Mouse (Mus musculus) lung, postnatal 14 days (tissue): ENCODE measurements around the gene A630076J17Rik.

Experiments
- DNase-seq: peaks from one replicate; pipeline ENCODE4 v3.0.0; 2021

Gene A630076J17Rik

GRCm38 (mm10) chr3:107231202-107231601, 788 bp downstream of the A630076J17Rik start:
- no peak for DNase-seq

DNA sequence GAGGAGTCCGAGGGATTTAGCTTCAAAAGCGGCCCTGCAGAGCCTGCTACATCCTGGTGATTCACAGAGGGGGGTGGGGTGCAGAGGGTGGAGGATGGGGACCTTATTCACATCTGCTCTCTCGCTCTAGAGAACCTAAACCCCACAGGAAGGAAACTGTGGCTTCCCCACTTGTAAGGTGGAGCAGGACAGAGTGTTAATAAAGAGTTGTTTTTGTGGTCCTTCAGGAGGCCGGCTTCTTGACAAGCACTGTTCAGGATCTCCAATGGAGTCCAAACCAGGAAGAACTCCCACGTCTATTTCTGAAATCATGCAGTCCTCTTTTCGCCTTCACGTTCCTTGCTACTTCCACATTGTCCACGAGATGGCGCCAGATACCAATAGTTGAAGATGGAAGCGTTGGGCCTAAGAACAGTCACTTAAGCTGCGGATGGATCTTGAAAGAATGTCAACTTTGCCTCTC, 3.0 kb downstream of the A630076J17Rik start:
- DNase-seq = peak; percentile 87

- DNase-seq = no peak
Measured at GRCm38 (mm10) chr3:107233945-107234344, 3.5 kb downstream of the A630076J17Rik start.

- DNase-seq = no peak
Measured at GRCm38 (mm10) chr3:107238051-107238450, 7.6 kb downstream of the A630076J17Rik start.

- DNase-seq = no peak
Measured at GRCm38 (mm10) chr3:107238471-107238980, 8.1 kb downstream of the A630076J17Rik start.

DNA sequence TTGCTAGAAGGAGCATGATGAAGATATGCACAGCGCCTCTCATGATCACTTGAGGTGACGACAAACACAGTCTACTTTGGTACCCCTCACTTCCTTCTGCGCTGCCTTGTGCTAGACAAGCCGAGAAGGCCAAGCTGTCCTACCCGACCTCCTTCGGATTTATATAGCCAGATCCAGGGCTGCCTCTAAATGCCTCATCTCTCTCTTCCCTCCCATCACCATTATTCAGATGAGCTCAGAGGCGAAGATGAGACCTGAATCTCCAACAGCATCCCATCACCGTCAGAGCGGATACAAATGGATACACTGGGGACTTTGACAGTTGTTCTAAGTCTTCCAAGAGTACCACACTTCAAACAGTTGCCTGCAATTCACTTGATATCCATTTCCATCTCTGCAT, 9.2 kb downstream of the A630076J17Rik start, which contains the start of gene Prok1:
Gene Prok1 (minus strand): TSS at position 101 of the 400 bp plus-strand sequence.
- DNase-seq = no peak

DNA sequence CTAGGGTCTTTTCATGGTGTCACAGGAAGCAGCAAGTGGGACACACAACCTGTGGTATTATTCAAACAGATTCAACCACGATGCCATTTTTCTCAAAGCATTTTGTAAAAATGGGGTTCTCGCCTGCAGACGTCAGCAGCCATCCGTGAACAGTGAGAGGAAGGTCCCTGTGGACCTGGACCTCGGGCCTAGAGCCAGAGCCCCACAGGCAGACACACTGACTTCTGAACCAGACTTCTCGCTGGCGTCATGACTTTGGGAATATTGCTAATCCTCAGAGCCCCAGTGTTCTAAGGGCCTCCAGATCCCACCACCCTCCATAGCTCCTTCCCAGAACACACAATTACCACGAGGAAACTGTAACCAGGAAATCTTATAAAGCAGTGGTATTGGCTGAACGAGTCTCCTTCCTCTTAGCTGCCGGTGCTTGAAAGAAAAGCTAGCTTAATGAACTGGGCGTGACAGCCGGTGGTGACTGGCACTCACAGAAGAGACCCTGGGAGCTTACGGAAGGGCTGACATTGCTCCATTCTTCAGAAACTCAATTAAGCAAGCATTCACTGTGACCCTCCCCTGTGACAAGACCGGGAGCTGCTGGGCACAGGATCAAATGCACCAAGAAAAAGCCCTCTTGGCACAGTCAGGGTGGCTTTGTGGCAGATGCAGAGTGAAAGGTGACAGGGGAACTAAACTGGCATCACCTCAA, 11.1 kb downstream of the A630076J17Rik start:
- no peak for DNase-seq

DNA sequence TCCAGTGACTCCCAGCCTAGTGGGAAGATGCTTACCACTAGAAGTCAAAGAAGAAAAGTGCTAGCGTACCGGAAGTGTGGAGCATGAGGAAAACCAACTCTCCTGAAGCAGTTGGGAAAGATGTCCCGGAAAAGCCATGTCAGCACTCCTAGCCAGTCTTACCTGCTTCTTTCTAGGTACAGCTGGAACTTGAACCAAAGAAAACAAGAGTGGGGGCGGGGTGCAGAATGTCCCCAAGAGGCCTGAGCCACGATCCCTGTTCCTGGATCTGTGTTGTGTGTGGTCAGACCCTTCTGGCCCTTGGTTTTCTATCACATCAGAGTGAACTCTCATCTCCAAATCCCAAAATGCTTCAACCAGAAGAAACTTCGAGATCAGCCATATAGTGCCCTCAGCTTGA, 16.5 kb downstream of the A630076J17Rik start:
- DNase-seq = no peak

GRCm38 (mm10) chr3:107249042-107249441, 18.6 kb downstream of the A630076J17Rik start:
- no peak for DNase-seq

GRCm38 (mm10) chr3:107250320-107250719, 19.9 kb downstream of the A630076J17Rik start:
- no peak for DNase-seq

DNA sequence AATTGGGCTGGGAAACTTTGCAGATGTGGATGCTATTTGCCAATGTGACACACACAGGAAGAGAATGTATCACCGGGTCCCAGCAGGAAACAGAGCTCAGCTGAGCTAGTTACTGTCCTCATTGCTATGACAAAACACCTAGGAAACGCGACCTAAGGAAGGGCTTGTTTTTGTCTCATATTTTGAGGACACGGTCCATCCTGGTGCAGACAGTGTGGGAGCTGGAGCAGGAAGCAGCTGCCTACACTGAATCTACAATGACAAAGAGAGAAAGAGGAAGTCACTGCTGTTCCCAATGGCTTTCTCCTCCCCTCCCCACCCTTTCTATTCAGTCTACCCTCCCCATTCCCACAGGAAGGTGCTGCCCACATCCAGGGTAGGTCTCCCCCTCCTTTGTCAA, 21.6 kb downstream of the A630076J17Rik start:
- DNase-seq = no peak

GRCm38 (mm10) chr3:107253925-107254324, 23.5 kb downstream of the A630076J17Rik start:
- no peak for DNase-seq

DNA sequence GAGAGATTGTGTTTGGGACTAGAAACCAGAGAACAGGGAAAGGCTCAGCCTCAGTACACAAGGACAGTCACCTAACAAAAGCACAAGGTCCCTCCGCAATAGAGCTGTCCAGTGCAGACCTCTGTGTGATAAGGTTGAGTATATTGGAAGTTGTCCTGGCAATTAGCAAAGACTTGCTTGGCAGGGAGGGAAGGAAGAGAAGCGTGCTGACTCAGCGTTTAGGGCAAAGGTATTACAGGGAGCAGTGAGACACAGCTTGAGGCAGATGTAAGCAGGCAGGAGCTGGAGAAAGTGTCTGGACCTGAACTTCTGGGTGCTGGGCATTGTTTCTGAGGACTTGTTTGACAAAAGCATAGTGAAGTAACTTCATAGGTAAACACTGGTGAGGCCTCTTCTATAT, 25.6 kb downstream of the A630076J17Rik start:
- no peak for DNase-seq

GRCm38 (mm10) chr3:107256724-107257123, 26.3 kb downstream of the A630076J17Rik start:
- DNase-seq = no peak

DNA sequence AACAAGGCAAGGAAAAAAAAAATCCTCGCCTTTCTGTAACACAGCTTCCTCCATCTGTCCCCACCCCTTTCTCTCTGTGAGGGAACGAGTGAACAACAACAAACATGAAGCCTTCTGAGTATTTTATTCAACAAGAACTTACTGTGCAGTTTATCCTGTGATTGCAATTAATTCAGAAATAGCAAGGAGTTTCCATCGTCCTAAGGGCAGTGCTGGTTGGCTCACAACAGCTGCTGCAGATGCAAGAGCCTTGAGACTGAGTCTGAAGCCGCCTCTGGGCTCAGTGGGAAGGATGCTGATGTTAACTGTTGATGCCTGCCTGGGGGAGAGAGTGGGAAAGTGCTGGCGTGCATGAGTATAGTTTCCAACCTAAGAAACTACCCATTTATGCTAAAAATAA, 27.5 kb downstream of the A630076J17Rik start:
- no peak for DNase-seq

DNA sequence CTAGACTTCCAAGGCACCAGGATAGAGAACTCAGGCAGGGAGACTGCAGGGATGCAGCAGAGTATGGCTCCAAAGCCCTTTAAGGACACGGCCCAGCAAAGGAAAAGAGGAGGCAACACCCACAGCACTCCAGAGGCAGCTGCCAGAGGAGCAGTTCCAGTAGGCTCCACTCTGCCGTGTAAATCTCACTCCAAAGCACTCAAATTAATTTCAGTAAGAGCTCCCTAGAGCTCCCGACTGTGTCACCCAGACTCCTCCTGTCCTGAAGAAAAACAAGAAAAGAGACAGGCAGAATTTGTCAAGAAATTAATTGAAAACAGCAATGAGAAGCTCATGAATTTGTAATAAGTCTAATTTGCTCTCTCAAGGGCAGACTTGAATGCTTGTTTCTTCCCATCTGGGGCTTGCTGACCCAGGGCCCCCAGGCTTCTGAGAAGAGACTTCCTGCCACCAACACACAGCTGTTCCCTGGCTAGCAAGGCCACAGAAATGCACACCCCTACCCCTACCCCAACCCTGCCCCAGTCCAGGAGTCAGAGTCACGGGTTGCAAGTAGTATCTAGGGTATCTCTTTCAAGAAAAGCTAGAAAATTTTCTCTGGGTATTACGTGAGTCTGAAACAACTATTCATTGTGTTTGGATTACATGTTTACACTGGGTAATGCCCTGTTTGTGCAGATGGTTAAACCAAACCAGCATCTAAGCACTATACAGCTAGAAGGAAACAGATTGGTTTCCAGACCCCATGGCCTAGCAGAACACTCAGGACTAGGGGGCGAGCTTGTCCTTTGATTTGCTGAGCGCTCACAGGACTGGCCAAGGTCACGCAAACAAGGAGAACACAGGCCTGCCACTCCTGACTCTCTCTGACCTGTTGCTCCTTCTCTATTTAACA, 30.8 kb downstream of the A630076J17Rik start:
- no peak for DNase-seq

DNA sequence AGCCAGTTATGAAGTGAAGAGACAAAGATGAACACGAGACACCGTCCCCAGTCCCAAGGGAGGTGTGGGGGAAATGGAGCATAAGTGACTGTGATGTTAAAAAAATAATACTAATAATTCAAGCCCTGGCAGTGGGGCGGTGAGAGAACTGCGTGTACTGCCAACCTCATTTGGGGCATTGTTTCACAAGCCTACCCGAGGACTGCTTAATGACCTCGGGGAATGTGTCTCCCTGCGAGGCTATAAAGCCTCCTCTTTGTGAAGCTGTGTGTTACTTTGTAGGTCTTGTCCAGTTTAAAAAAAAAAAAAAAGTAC, 31.4 kb downstream of the A630076J17Rik start:
- DNase-seq = peak; percentile 48

GRCm38 (mm10) chr3:107266814-107267345, 36.5 kb downstream of the A630076J17Rik start:
- no peak for DNase-seq

GRCm38 (mm10) chr3:107272433-107272832, 42.0 kb downstream of the A630076J17Rik start:
- no peak for DNase-seq

- peak; percentile 70 for DNase-seq
Measured at GRCm38 (mm10) chr3:107273820-107274219, 43.4 kb downstream of the A630076J17Rik start.

- DNase-seq = no peak
Measured at GRCm38 (mm10) chr3:107275351-107275750, 44.9 kb downstream of the A630076J17Rik start.

DNA sequence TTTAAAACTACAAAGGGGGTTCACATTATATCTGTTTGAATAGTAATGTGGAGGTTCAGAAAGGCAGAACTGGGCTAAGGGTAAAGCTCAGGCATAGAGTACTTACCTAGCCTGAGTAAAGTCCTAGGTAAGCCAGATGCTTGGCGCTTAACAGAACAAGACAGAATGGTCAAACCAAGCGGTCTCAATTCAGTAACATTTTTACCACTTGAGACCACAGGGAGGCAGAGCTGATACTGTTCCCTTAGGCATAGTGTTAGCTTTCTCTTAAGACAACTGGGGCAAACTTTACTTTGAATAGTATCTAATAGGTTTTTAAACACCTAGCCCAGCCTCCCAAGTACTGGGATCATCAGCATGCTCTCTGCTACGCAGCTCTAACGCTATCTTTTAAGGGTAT, 45.6 kb downstream of the A630076J17Rik start:
- no peak for DNase-seq

DNA sequence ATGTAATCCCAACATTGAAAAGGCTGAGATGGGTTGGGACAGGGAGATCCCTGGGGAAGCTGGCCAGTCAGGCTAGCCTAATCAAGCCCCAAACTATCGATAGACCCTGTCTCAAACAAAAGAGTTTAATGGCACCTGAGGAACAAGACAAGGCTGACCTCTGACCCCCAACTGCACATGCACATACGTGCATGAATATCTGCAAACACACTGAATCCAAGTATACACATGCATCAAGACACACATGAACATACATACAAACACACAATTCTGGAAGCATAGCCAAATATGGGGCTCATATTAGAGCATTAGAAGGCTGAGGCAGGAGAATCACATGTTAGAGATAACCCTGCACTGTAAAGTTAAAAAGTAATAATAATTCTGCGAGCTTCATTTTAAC, 46.2 kb downstream of the A630076J17Rik start:
- DNase-seq = no peak
